Mouse (Mus musculus): ENCODE data around the gene Trim9.

The Trim9 gene

GRCm38 (mm10) chr12:70262271-70262953 is 85.0 kb downstream of the Trim9 start:
- DNase-seq (ENCODE audit: low spot score in 2 of 2) = peak in 1 of 2 experiments; percentile 52

GRCm38 (mm10) chr12:70251210-70251884 is 96.1 kb downstream of the Trim9 start:
- no peak for DNase-seq (ENCODE audit: low spot score in 2 of 2)

- no peak for DNase-seq (ENCODE audit: low spot score in 2 of 2)
Observed at GRCm38 (mm10) chr12:70249616-70250157, 97.7 kb downstream of the Trim9 start.

DNA sequence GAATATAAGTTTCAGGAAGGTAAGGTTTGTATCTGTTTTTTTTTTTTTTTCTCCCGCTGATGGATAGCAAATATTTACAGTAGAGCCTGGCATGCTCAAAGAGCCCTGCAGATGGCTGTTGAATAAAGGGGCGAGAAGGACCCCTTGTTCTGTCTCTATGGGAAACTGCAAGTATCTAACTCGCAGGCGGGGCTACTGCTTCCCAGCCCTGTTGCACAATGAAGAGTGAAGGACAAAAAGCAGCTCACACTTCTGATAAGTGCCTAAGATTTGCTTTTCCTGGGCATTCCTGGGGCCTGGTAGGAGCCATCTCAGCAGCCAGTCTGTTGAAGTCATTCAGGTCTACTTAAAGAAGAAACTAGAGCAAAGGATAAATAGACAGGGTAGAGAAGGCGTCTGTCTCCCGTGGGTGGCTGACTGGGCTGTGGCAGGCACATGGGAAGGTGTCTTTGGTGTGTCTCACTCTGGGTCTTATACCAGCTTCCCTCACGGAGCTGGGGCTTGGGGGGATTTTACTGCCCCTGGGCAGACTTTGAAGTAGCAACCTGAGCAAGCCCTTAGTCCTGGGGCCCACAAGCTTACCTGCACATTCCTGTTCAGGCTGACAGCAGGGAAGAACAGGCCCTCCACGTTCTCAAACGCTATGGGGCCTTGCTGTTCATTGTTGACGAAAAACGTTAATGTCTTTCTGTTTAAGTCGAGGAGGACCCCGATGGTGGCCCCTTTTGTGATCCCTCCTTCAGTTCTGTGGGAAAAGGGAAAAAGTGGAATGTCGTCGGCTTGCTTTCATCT is 99.5 kb downstream of the Trim9 start:
- no peak for DNase-seq (ENCODE audit: low spot score in 2 of 2)

- DNase-seq (ENCODE audit: low spot score in 2 of 2) = no peak
Observed at GRCm38 (mm10) chr12:70242550-70242949, 104.9 kb downstream of the Trim9 start.

GRCm38 (mm10) chr12:70239741-70240140 is 107.7 kb downstream of the Trim9 start:
- no peak for DNase-seq (ENCODE audit: low spot score in 2 of 2)

DNA sequence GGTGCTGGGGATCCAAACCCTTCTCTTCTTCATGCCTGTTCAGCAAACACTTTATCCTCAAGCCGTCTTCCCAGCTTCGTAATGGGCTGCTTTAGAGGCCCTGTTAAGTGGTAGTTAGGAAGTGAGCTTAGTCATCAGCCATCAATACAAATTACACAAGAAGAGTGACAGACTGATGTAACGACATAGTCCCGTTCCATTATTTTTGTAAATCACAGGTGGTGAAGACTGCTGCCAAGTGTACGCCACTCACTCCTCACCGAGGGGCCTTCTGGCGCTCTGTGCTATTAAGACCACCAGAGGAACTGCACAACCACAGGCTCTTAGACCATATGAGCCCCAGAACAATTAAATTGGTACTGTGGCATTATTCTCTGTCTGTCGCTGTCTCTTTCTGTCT is 108.8 kb downstream of the Trim9 start:
- DNase-seq (ENCODE audit: low spot score in 2 of 2) = no peak

- peak in 1 of 2 experiments; percentile 70 for DNase-seq (ENCODE audit: low spot score in 2 of 2)
Observed at GRCm38 (mm10) chr12:70234938-70235484, 112.4 kb downstream of the Trim9 start.

GRCm38 (mm10) chr12:70234411-70234810 is 113.0 kb downstream of the Trim9 start:
- DNase-seq (ENCODE audit: low spot score in 2 of 2) = no peak

- DNase-seq (ENCODE audit: low spot score in 2 of 2) = no peak
Observed at GRCm38 (mm10) chr12:70233637-70234315, 113.6 kb downstream of the Trim9 start.

DNA sequence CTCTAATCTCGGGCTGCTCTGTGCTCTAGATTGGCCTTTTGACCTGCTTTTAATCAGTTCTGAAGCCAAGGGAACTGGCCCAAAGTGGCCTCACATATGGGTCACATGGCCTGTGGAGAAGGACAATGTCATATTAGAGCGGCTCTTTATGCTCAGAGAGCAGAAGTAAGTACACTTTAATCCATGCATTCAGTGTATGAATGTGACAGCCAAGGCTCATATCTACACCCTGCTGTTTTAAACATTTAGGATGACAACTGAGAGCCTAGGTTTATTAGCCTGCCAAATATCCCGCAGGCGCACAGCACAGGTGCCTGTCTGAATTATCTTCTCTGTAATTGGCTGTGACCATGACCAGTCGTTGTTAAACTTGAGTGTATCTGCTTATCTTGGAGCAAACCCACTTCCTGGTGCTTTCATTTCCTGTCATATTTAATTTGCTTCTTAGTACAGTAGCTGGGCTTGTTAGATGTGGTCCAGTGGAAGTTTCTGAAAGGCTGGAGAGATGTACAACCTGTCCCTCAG is 115.3 kb downstream of the Trim9 start:
- DNase-seq (ENCODE audit: low spot score in 2 of 2) = no peak

GRCm38 (mm10) chr12:70231294-70231693 is 116.1 kb downstream of the Trim9 start, which contains the start of gene Pygl:
Gene Pygl (minus strand): TSS chr12:70231488.
- no peak for DNase-seq (ENCODE audit: low spot score in 2 of 2)

DNA sequence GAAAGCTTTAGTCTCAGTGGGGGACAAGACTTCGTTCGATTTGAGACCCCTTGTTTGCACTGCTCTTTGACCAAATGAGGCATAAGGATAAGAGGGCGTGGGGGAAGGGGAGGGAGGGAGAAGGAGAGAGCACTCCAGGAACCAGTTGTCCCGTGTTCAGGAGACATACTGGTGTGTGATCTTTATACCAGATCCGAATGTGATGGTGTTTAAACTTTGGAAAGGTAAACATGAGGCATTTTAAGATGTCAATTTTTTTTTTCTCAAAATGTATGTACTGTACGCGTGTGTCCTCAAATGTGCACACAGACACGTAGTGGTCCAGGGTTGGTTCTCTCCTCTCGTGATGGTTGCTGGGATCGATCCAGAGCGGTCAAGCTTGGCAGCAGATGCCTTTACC is 119.3 kb downstream of the Trim9 start:
- DNase-seq (ENCODE audit: low spot score in 2 of 2) = no peak

DNA sequence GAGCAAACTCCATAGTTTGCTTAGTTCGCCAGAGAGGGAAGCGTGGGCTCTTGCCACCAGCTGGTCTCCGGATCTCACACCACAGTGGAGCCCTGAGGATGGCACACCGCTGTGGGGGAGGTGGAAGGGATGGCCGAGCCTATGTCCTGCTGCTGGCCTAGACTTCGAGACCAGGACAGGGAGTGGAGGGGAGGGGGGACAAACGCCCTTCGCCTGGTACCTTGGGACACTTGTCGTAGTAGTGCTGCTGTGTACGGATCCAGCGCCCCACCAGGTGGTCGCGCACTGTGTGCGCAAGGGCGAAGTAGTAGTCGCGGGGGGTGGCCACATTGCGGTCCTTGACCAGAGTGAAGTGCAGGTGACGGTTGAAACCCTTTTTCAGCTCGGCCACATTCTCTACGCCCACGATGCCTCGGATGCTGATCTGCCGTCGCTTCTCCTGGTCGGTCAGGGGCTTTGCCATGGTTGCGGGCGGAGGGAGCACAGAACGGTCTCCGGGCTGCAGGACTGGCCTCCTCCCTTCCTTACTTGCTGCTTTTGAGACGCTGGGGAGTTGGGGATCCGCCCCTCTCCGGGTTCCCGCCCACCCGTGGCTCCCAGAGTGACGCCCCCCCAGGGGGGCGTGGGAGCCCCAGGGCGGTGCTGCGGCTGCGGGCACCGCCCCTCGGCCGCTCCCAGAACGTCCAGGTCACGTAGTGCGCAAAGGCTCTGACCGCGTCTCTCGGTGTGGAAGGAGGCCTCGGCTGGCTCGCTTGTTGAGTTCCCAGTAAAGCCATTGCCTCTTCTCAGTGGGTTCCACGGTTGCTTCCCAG is 120.1 kb downstream of the Trim9 start:
- DNase-seq (ENCODE audit: low spot score in 2 of 2) = no peak

- no peak for DNase-seq (ENCODE audit: low spot score in 2 of 2)
Observed at GRCm38 (mm10) chr12:70226655-70227054, 120.8 kb downstream of the Trim9 start.

- no peak for DNase-seq (ENCODE audit: low spot score in 2 of 2)
Observed at GRCm38 (mm10) chr12:70223331-70223730, 124.1 kb downstream of the Trim9 start.

DNA sequence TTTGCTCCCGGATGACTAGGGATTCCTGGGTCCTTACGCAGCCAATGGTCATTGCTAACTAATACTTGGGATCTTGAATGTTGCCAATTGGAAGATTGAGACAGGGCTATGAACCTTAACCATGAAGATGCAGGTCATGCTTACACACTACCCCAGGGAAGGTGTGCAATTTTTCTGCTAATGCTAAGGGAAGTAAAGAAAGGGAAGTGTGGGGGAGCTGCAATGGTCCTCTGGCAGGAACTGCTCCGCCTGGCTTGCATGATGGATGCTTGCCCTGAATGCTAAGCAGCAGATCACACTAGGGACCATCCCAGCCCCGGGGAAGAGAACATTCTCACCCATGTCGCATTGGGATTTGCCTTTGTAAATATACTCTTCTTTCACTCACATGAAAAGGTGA is 126.0 kb downstream of the Trim9 start:
- no peak for DNase-seq (ENCODE audit: low spot score in 2 of 2)

GRCm38 (mm10) chr12:70218795-70219540 is 128.4 kb downstream of the Trim9 start:
- DNase-seq (ENCODE audit: low spot score in 2 of 2) = no peak

DNA sequence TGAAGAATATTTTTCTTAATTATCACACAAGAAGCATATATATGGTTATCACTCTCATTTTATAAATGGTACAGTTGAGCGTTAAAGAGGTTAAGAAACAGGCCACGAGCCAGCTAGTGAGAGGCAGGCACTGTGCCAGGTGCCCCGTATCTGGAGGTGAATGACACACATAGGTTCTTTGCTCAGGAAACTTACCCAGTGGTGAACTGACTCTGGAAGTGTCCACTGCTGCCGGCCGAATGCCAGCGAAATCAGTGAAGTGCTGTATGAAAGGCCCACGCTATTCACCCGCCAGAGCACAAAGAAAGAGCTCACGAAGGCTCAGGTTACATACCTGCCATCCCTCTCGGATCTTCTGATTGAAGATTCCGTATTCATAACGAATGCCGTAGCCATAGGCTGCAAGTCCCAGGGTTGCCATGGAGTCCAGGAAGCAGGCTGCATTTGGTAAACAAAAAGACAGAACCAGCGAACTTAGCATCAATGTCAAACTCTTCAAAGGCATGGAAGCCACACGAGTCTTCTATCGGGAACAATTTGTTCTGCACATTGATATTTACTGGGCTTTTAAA is 131.1 kb downstream of the Trim9 start:
- DNase-seq (ENCODE audit: low spot score in 2 of 2) = no peak
